Mouse (Mus musculus): ENCODE data around the gene Fcrls.

Fcrls gene

DNA sequence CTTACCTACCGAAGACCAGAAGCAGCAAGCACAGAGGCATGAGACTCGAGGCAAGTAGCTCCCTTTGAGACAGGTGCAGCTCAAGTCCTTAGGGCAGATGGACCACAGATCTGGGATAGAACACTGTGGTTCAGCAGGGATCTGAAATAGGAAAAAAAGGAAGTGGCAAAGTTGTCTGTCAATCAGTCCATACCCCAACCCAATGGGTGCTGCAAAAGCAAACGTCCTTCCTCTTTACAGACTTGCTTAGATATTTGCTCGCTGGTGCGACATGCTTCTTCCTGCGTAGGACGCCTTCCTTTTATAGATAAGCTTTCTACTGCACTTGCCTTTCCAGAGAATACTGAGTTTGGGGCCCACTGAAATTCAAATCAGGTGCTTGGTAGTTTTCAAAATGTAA is at the start of gene Fcrls:
Fcrls (minus strand) TSS at position 303 of the 400 bp plus-strand sequence.
- no peak for DNase-seq

DNA sequence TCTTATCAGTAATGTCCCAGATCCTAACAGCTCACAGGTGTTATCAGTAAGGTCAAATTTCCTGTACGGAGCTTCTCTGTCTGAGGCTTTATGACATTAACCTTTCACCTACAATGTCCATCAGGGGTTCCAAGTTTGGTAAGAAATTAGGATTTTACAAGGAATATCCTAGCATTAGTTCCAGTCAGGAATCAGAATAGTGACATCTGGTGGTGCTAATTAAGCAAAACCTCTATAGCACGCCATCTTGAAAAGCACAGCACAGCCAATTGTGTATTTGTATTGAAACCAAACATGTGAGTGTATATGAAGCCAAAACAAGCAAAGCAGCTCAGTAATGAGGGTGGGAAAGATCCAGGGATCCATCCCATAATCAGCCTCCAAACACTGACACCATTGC is 46.4 kb upstream of the Fcrls start:
- no peak for DNase-seq

DNA sequence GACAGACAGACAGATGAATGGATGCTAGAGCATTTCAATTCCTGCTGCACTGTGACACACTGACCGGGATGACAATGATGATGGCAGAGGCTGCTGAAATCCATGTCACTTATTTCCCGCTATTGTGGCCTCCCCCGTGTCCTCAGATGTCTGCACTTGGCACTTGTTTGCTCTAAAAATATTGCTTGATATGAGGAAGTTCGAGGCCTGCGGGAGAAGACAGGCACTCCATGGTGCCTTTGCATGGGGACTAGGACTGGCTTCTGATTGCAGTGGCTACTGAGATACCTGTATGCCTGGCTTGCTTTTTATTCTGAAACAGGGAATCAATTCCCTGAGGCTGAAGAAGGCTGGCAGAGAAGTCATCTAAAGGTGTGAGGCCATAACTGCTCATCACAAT is 36.4 kb upstream of the Fcrls start:
- DNase-seq, result no peak

DNA sequence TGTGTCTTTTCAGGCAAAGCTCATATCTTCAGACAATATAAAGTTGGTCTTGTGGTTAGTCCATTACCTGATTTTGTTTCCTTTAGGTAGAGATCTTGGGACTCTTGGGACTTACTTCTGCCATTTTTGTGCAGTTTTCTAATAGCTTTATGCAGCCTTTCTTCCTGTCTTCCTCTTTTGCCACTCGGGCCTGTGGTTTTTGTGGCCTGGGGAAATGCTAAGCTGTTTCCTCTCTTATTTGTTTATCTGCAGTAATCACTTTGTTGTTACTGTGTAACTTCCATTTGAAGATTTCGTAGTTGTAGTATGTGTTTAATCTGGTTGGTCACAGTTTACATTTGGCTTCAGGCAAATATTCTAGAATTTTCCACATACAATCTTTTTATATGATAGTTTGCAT is 10.8 kb upstream of the Fcrls start:
- DNase-seq, result no peak

DNA sequence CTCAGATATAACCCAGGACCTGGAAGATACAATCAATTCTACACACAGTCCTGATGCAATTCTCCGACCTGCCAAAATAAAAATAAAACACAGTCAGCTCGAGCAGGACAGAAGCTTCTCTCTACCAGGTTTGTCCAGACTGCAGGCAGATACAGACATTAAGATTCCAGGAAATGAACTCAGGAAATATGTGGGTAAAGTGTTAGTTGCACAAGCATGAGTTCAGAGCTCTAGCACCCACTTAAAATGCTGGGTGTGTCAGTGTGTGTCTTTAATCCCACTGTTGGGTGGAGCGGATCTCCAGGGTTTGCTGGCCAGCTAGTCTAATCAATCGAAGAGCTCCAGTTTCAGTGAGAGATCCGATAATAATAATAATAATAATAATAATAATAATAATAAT is 3.0 kb upstream of the Fcrls start:
- no peak for DNase-seq

DNA sequence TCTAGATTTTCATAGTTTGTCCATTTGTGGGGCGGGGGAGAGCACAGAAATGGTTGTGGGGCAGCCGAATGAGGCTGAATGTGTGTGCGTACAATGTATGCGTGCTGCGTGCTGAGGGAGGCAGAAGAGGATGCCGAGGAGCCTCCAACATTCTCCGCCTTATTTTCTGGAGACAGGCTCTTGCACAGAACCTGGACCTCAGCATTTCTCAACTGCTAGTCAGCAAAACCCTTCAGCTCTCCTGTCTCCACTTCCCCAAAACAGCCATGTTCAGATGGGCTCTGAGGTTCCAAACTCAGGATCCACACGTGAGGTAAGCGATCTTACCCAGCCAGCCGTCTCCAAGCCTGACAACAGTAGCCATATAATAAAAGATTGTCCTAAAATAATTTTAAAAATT is 8.3 kb downstream of the Fcrls start:
- no peak for DNase-seq

DNA sequence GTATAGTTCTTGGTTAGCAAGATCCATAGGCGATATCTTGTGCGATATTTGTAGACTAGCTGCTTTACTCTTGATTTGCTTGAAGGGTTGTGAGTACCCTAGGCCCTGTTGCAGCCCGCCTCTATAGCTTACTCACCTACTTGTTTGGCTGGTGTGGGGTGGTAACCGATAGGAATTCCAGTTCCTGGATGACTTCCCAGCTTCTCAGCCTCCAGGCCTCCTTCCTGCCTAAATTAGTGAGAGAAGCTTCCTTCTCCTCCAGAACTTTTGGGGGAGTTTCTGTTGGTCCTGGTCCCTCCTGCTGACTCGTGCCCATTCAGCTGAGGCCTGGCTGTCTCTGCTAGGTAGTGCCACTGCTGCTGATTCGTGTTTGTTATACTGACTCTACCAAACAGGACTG is 14.0 kb downstream of the Fcrls start:
- peak; percentile 4 for DNase-seq

DNA sequence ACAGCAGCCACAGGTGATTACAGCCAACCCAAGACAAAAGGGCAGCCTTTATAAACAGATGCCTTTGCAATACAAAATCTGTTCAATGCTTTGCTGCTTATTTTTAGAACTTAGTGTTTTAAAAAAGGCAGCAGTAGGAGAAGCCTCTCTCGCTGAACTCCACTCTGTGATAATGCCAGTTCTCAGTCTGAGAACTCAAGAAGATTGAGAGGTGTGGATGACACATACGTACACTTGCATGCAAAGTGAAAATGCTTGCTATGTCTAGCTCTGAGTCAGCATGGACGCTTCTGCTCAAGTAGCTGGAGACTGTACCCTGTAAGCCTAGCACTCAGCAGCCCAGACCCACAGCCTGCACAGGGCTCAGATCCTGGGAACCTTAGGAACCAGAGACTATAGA is 16.2 kb downstream of the Fcrls start:
- DNase-seq, result no peak

DNA sequence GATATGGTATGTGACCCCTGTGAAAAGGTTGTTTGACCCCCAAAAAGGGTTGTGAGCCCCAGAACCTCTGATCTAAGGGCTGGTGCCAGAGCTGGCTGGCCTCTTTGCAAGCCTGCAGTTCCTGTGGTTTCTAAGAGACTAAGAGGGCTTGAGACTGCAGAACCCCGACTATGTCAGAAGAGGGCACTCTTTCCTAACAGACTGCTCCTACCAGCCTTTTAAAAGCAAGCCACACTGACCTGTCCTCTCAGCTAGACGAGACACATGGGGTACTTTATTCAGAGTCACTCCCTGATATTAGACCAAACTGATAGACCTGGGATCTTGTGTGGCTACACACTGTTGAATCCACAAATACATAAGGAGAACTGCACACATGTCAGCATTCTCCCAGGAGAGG is 19.9 kb downstream of the Fcrls start:
- DNase-seq, result peak; percentile 45

DNA sequence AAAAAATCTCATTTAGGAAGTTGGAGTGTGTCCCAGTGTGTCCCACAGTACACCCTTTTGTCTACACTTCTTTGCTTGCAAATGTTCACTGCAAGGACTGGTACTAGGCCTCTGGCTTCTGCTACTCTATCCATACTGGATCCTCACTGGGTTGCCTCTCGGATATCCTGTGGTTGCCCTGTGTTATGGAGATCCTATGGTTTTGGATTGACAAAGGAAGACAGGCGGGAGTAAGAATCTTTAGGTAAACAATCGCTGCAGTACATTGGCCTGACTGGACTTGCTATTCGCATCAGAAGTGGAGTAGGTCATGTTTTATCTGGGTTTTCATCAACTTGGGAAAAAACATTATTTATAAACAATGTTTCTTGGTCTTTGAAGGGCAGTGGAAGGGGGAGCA is 22.6 kb downstream of the Fcrls start:
- no peak for DNase-seq

DNA sequence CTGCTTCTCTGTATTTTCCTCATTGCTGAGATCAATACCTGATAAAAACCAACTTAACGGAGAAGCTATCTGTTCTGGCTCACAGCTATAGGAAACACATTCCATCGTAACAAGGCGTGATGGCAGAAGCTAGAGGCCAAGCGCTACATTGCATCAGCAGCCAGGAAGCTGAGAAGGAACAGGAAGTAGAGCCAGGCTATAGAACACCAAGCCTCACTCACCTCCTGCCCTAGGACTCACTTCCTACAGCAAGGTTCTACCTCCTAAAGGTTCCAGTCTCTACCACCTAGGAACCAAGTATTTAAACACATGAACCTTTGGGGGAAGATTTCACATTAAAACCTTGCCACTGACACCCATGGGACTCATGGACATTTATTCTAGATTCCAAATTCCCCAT is 39.9 kb downstream of the Fcrls start:
- DNase-seq, result no peak

DNA sequence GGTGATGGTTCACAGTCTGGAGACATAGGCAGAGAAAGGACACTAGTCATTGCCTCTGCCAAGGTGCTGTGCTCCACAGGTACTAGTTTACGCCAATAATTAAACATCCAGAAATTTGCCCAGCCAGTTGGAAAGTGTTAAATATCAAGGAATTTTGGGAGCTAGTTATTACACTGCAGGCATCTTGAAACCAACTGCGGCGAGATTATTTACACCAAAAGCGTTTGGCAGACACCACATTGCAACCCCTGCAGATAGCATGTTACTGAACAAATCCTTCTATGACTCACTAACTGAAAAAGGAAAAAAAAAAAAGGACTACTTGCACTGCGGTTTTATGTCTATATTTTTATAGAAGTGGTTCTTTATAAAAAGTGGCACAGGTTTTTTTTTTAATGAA is 41.2 kb downstream of the Fcrls start:
- no peak for DNase-seq

DNA sequence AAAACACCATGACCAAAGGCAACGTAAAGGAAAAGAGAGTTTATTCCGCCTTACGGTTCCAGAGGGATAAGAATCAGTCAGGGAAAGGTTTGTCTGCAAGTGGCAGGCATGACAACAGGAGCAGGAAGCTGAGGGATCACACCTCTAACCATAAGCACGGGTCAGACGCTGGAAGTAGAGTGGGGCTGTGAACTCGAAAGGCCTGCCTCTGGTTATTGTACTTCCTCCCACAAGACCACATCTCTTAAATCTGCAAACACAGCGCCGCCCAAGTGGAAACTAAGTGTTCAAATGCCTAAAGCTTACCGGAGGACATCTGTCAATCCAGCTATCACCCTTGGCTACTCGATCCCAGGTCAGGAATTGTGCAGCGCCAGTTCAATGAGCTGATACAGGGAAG is 48.4 kb downstream of the Fcrls start:
- DNase-seq, result no peak

DNA sequence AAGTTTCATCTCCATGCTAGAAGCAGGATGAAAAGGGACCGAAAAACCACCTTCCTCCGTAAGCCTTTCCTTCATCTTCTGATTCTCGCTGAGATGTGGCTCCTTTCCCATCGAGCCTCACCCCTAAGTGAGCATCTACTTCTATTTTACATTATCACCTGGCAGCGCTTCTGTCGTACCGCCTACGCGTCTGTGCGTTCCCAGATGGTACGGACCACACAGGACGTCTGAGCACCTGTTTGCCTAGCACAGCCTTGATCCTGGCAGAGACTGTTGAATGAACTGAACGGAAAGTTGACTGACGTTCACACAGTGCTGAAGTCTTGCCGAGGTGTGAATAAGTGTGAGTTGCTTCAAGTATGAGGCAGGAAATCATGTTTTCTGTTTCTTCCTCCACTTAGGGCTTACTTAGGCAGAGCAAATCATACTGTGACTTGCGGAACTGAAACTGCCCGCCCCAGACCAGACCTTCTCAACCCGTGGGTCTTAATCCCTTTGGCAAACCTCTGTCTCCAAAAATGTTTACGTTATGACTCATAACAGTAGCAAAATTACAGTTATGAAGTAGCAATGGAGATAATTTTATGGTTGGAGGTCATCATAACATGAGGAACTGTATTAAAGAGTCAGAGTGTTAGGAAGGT is 49.2 kb downstream of the Fcrls start:
- no peak for DNase-seq

DNA sequence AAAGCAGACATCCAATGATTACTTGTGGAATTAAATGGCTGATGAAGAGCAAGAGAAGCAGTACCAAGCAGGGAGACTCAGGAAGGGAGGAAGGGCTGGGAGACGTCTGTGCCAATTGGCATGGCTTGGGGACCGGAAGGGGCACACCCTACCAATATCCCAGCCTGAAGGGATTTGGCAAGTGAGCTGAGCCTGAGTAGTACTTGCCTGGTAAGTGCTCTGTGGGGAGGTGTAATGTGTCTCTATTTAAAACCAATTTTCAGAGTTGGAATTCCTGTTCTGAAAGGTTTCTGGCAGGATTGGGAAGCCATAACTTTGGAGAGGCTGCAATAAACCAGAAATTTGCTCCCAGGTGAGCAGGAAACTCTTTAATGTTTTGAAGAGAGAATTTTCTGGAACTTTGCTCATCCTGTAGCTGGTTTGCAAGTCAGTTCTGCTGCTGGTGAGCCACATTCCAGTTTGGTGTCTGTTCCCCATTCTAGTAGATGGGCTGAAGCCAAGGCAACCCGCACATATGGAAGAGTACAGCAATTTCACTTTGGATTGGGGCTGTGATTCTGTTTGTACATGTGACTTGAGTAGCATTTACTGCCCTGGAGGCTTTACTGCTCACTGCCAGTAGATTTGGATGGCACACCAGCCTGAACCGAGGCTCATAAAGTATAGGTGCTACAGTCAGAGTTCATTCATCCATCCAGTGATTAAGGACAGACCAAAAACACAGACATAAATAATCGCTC is 57.0 kb downstream of the Fcrls start:
- DNase-seq, result no peak
